Mouse (Mus musculus) kidney, postnatal 14 days (tissue): ENCODE measurements around the gene Fbxl18.

Experiments
- DNase-seq: peaks from one replicate; pipeline ENCODE4 v3.0.0; 2022; ENCODE audit warnings: mixed read lengths

Fbxl18 gene

GRCm38 (mm10) chr5:142894918-142895613, at the start of gene Fbxl18:
Gene Fbxl18, minus strand, starts transcription at chr5:142895421.
- DNase-seq: peak; percentile 94

- DNase-seq: no peak
These were observed 45.2 kb upstream of the Fbxl18 start for GRCm38 (mm10) chr5:142940393-142940792.

- peak; percentile 51 for DNase-seq
These were observed 42.9 kb upstream of the Fbxl18 start for GRCm38 (mm10) chr5:142937956-142938727.

- peak; percentile 85 for DNase-seq
These were observed 41.1 kb upstream of the Fbxl18 start for GRCm38 (mm10) chr5:142936336-142936719.

- peak; percentile 86 for DNase-seq
These were observed 40.6 kb upstream of the Fbxl18 start for GRCm38 (mm10) chr5:142935642-142936335.

- DNase-seq: no peak
These were observed 37.5 kb upstream of the Fbxl18 start for GRCm38 (mm10) chr5:142932731-142933130.

- peak; percentile 91 for DNase-seq
These were observed 37.0 kb upstream of the Fbxl18 start for GRCm38 (mm10) chr5:142932084-142932685.

- no peak for DNase-seq
These were observed 36.1 kb upstream of the Fbxl18 start for GRCm38 (mm10) chr5:142931241-142931745.

GRCm38 (mm10) chr5:142929400-142929752, 34.2 kb upstream of the Fbxl18 start:
- no peak for DNase-seq

- peak; percentile 88 for DNase-seq
These were observed 33.7 kb upstream of the Fbxl18 start for GRCm38 (mm10) chr5:142928749-142929399.

- no peak for DNase-seq
These were observed 32.2 kb upstream of the Fbxl18 start for GRCm38 (mm10) chr5:142927341-142927930.

- no peak for DNase-seq
These were observed 31.7 kb upstream of the Fbxl18 start for GRCm38 (mm10) chr5:142926940-142927228.

GRCm38 (mm10) chr5:142926204-142926939, 31.2 kb upstream of the Fbxl18 start:
- DNase-seq: peak; percentile 79

GRCm38 (mm10) chr5:142924336-142924959, 29.2 kb upstream of the Fbxl18 start:
- no peak for DNase-seq

- DNase-seq: no peak
These were observed 28.6 kb upstream of the Fbxl18 start for GRCm38 (mm10) chr5:142923781-142924180.

- DNase-seq: no peak
These were observed 27.0 kb upstream of the Fbxl18 start for GRCm38 (mm10) chr5:142922251-142922650.

- DNase-seq: no peak
These were observed 25.8 kb upstream of the Fbxl18 start for GRCm38 (mm10) chr5:142921074-142921459.

GRCm38 (mm10) chr5:142920311-142921073, 25.3 kb upstream of the Fbxl18 start:
- DNase-seq: peak; percentile 73

- no peak for DNase-seq
These were observed 22.2 kb upstream of the Fbxl18 start for GRCm38 (mm10) chr5:142917402-142917801.

- no peak for DNase-seq
These were observed 21.4 kb upstream of the Fbxl18 start for GRCm38 (mm10) chr5:142916593-142916992.
